Mouse (Mus musculus) heart, embryonic 13.5 days (tissue): ENCODE data around the gene Tbc1d30. TPM values are rescaled to one million over a fixed set of nuclear protein-coding genes. Genes with fewer than 3 reads are reported as not detected.

Experiments
- ATAC-seq: fragments of 200-750 bp; cut with Nextera tagmentation; 2 replicates; pipeline ENCODE4 v1.8.0; 2017; ENCODE audit warnings: moderate TSS enrichment; ENCODE audit not compliant: insufficient number of reproducible peaks, low FRiP score, low TSS enrichment; ENCODE audit errors: extremely low read depth
- H3K27ac ChIP-seq: fragments of 300-500 bp; sonication (generic); replicated peaks from 2 replicates; pipeline ENCODE4 v1.5.1; 2015; ENCODE audit warnings: moderate library complexity, mild to moderate bottlenecking, inconsistent platforms
- H3K27me3 ChIP-seq: fragments of 300-500 bp; sonication (generic); replicated peaks from 2 replicates; pipeline ENCODE4 v1.6.1; 2015; ENCODE audit warnings: mild to moderate bottlenecking, inconsistent platforms
- H3K36me3 ChIP-seq: fragments of 300-500 bp; sonication (generic); 2 replicates; pipeline ENCODE4 v1.6.1; 2015; ENCODE audit warnings: mild to moderate bottlenecking, inconsistent platforms
- H3K4me1 ChIP-seq: fragments of 300-500 bp; sonication (generic); 2 replicates; pipeline ENCODE4 v1.6.1; 2015; ENCODE audit warnings: inconsistent platforms
- H3K4me2 ChIP-seq: fragments of 300-500 bp; sonication (generic); 2 replicates; pipeline ENCODE4 v1.6.1; 2015; ENCODE audit warnings: inconsistent platforms, mild to moderate bottlenecking, moderate library complexity
- H3K4me3 ChIP-seq: fragments of 300-500 bp; sonication (generic); 2 replicates; pipeline ENCODE4 v1.5.1; 2015; ENCODE audit warnings: moderate library complexity, mild to moderate bottlenecking, inconsistent platforms
- H3K9ac ChIP-seq: fragments of 300-500 bp; sonication (generic); 2 replicates; pipeline ENCODE4 v1.6.1; 2015; ENCODE audit warnings: inconsistent platforms, mild to moderate bottlenecking, moderate library complexity
- H3K9me3 ChIP-seq: fragments of 300-500 bp; sonication (generic); 2 replicates; pipeline ENCODE4 v1.6.1; 2016; ENCODE audit warnings: inconsistent platforms
- WGBS: fragments of 180-500 bp; shearing (Covaris S2); methylation state at CpG from one replicate; pipeline ENCODE4 v1.1.7; 2015; ENCODE audit warnings: mixed read lengths; 5-methylcytosine and 5-hydroxymethylcytosine counted together
- polyA plus RNA-seq: library from polyadenylated mRNA; unstranded; fragments of >200 nt; fragmentation: Nextera tagmentation; extraction: Ambion mirVana; gene quantifications from 2 replicates; pipeline ENCODE4 v1.2.1, GENCODE M21; 2015

Tbc1d30 gene
- polyA plus RNA-seq, 1 experiment from 2014 or later = 1.7 TPM

DNA sequence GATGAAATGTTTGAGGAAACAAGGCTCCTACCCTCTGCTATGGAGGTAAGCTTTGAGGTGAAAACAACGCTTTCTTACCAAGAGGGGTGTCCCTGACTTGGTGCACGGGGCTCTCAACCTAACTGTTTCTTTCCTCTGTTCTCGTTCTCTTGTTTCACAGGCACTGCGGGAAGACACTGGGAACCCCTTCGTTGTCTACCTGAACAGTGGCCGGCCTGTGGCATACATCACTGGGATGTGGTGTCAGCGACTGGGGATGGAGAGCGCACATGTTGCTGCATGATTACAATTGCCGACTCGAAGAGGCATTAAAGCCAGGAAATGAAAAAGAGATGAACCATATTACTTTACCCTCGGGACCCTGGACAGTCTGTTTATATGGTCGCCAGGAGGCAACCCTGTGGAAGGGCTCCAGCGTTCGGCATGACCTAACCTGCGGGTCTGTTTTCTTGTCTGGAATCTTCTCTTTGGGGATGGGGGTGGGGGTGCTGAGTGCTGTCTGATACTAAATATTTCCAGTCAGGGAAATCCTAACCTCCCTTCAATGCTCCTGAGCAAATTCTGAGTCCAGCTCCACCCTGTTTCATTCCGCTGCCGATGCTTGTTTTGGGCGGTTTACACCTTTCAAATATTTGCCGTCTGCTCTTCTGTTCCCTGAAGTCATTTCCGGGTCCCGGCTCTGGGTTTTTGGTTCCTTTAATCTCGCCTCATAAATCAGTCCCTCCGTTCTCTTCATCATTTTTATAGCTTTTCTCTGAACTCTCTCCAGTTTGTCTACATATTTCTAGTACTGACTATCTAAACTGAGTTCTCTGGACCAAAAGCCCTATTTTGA is 107.5 kb downstream of the Tbc1d30 start:
- no peak overlapping the region for H3K4me3 ChIP-seq
- no peaks in the 10 kb centered on the region for H3K27me3 ChIP-seq
- H3K36me3 ChIP-seq = no peaks in the 10 kb centered on the region
- H3K9me3 ChIP-seq = no peaks in the 10 kb centered on the region
- H3K27ac ChIP-seq = no peak overlapping the region
- peaks cover 6% of the 10 kb centered on the region for H3K4me1 ChIP-seq
- no peak overlapping the region for H3K9ac ChIP-seq
- ATAC-seq = no peak
- H3K4me2 ChIP-seq = no peak overlapping the region
- WGBS = 77% methylated on average over 23 of the region's 23 CpGs

DNA sequence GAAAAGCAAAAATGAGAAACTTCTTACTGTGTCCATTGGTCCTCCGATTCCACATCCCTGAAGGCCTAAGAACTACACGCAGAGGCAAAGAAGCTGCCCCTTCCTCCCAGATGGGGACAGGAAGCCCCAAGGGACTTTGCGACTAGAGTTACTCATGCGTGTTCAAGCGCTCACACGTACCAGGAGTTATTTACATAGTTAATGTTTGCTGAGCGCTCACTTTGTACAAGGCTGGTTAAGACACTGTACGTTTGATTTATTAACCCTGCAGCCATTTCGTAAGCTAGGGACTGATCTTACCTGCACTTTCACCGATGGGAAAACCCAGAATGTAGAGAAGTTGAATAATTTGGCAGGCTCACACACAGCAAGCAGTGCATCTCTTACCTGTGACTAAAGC is 108.5 kb downstream of the Tbc1d30 start:
- 83% methylated on average over 10 of the region's 10 CpGs for WGBS
- H3K9ac ChIP-seq = no peak overlapping the region
- no peaks in the 10 kb centered on the region for H3K36me3 ChIP-seq
- H3K9me3 ChIP-seq = no peaks in the 10 kb centered on the region
- H3K4me3 ChIP-seq = no peak overlapping the region
- H3K27me3 ChIP-seq = no peaks in the 10 kb centered on the region
- peaks cover 6% of the 10 kb centered on the region for H3K4me1 ChIP-seq
- H3K27ac ChIP-seq = no peak overlapping the region
- no peak for ATAC-seq
- H3K4me2 ChIP-seq = no peak overlapping the region

DNA sequence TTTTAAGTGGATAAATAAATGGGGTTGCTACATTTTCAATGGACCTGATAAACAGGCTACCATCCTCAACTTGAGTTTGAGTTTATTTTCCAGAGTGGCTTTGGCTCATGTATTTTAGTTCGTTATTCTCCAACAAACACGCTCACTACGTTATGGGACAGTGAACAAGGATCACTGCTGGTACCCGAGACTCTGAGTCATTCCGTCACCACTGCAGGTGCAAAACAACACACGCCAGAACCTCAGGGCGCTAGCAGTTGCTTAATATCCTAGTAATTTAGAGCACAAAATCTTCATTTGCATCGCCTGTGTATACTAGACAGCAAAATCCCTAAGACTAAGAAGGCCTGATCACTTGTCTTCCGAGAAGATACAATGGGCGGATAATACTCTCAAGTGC is 112.0 kb downstream of the Tbc1d30 start:
- Histone ChIP-seq H3K4me1 (no peaks in the 10 kb centered on the region), H3K9ac (no peak overlapping the region), H3K27me3 (no peaks in the 10 kb centered on the region), H3K27ac (no peak overlapping the region), H3K4me3 (no peak overlapping the region), H3K4me2 (no peak overlapping the region), H3K9me3 (no peaks in the 10 kb centered on the region), H3K36me3 (no peaks in the 10 kb centered on the region)
- ATAC-seq = no peak
- 85% methylated on average over 10 of the region's 10 CpGs for WGBS

DNA sequence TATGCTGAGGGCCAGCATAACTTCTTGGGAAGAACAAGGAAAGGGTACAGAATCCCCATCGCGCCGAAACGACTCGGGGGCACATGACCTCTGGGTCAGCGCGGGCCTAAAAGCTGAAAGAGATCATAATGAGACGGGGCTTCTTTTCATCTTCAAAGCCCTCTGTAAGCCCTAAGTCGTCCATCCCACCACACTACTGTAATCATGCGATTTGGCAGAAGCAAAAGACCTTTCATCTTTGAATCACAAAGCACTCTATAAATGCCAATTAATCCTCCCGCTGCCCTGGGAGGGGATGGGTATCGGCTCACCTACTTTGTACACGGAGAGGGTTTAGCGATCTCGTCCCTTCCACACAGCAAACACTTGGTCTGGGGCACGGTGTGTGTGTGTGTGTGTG is 112.5 kb downstream of the Tbc1d30 start:
- Histone ChIP-seq H3K4me3 (no peak overlapping the region), H3K4me2 (no peak overlapping the region), H3K36me3 (no peaks in the 10 kb centered on the region), H3K9me3 (no peaks in the 10 kb centered on the region), H3K27me3 (no peaks in the 10 kb centered on the region), H3K4me1 (no peaks in the 10 kb centered on the region), H3K9ac (no peak overlapping the region), H3K27ac (no peak overlapping the region)
- ATAC-seq = no peak
- WGBS = 78% methylated on average over 16 of the region's 16 CpGs

DNA sequence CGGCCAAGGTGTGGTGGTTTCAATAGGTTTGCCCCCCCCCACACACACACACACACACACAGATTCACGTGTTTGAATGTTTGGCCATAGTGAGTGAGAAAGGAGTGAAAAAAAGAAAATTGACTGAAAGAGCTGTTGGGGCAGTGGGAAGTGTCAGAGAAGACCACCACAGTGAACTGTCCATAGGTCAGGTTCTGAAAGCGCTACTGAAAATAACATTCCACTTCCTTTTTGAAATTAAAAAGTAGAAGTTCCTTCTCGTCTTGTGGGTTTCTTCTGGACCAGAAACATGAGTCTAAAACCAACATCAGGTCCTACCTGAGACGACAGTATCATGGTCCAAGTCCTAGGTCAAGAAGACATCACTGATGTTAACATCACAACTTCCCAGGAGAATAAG is 113.7 kb downstream of the Tbc1d30 start:
- WGBS = 69% methylated on average over 5 of the region's 5 CpGs
- no peak overlapping the region for H3K4me3 ChIP-seq
- no peaks in the 10 kb centered on the region for H3K27me3 ChIP-seq
- no peak overlapping the region for H3K4me2 ChIP-seq
- H3K4me1 ChIP-seq = no peaks in the 10 kb centered on the region
- H3K9ac ChIP-seq = no peak overlapping the region
- H3K36me3 ChIP-seq = no peaks in the 10 kb centered on the region
- no peak for ATAC-seq
- H3K27ac ChIP-seq = no peak overlapping the region
- no peaks in the 10 kb centered on the region for H3K9me3 ChIP-seq

DNA sequence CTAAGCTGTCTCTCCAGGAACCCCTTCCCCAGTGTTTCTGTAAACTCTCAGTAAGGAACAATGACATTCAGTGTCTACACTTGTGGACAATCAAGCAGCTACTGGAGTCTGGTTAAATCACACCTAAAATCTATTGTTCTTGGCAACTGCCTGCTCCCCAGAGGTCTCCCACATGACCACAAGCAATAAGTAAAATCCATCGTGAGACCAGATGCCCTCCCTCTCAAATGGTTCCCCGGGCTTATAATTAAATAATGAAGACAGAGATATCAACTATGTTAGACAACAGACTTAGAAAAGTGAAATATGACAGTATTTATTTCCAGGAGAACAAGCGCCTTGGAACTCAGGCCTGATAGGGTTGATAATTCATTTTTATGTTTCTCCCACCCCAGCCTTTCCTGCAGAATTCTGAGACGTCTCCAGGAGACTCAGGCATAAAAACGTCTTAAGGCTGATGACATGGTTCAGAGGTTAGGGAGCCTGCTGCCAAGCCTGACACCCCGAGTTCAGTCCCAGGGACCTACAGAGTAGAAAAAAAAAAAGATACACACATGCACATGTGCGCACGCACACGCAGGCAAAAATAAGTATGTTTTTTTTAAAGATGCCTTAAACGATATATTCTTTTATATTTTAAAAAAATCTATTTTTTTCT is 115.8 kb downstream of the Tbc1d30 start:
- Histone ChIP-seq H3K9ac (no peak overlapping the region), H3K4me2 (no peak overlapping the region), H3K27ac (no peak overlapping the region), H3K36me3 (no peaks in the 10 kb centered on the region), H3K9me3 (peaks cover 8% of the 10 kb centered on the region; the same call in 1 of the 2 replicates), H3K4me1 (no peaks in the 10 kb centered on the region), H3K4me3 (no peak overlapping the region), H3K27me3 (no peaks in the 10 kb centered on the region)
- no peak for ATAC-seq
- 68% methylated on average over 10 of the region's 10 CpGs for WGBS

DNA sequence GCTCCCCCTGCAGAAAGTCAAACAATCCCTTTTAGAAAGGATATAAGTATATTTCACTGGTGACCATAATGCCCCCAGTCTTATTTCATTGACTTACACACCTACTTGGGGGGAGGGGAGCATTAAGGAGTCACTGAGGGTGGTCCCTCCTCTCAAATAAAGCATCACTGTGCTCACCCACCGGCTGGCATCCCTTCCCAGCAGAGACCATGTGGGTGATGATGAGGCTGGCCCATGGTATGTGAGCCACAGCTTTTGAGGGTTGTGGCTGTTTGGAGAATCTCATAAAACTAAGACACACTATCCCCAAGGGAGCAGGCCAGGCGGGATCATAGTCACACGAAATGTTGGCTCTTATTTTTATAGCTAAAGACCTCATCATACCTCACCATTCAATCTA is 116.6 kb downstream of the Tbc1d30 start:
- WGBS = 71% methylated on average over 3 of the region's 3 CpGs
- H3K27ac ChIP-seq = no peak overlapping the region

DNA sequence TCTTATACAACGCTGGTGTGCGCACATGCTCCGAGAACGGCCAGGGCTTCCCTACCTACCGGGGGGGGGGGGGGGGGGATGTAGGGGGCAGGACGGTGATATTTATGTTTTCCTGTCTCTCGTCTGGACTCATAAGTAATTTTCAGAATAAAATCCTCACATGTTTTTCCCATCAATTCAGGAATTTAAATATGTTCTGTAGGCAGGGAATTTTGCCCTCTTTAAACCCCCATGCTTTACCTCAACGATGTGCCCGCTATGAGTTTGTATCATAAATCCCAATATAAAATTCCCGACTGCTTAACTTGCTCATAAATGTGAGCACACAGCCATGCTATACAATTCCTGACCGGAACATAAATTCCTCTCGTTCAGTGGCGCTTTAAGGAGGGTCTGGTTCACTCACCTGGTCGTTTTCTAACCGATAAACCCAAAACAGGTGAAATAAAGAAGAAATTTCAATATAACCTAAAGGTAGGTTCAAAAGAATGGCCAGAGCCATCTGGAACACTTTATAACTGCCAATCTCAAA is 122.6 kb downstream of the Tbc1d30 start:
- no peak overlapping the region for H3K4me2 ChIP-seq

More for the DNA sequence above, 116.6 kb downstream of the Tbc1d30 start:
- Histone ChIP-seq H3K27me3 (no peaks in the 10 kb centered on the region), H3K4me2 (no peak overlapping the region), H3K4me3 (no peak overlapping the region), H3K9ac (no peak overlapping the region), H3K9me3 (peaks cover 8% of the 10 kb centered on the region; the same call in 1 of the 2 replicates), H3K36me3 (no peaks in the 10 kb centered on the region), H3K4me1 (no peaks in the 10 kb centered on the region)
- ATAC-seq = no peak

DNA sequence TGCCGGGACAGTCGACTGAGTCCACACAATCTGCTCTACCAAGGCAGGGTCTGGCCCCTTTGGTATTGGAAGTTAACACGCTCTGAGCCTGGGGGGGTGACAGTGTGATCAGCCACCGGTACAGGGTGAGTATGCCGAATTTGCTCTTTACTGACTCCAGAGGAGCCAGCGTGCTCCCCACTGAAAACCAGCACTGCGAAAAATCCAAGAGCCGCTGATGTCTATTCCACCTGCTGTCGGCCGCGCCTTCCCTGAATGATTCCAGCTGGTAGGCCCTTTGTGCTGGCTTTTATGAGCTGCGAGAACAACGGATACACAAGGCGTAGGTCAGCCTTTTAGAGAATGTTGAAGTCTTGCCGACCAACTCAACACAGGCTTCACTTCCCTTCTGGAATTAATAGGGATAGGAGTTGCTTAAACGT is 123.1 kb downstream of the Tbc1d30 start:
- H3K9me3 ChIP-seq = peaks cover 8% of the 10 kb centered on the region; the same call in 1 of the 2 replicates

More for the DNA sequence above, 122.6 kb downstream of the Tbc1d30 start:
- Histone ChIP-seq H3K4me1 (no peaks in the 10 kb centered on the region), H3K36me3 (no peaks in the 10 kb centered on the region), H3K4me3 (no peak overlapping the region), H3K9me3 (peaks cover 8% of the 10 kb centered on the region; the same call in 1 of the 2 replicates), H3K9ac (no peak overlapping the region), H3K27ac (no peak overlapping the region), H3K27me3 (no peaks in the 10 kb centered on the region)
- WGBS = 81% methylated on average over 15 of the region's 15 CpGs
- ATAC-seq = no peak

DNA sequence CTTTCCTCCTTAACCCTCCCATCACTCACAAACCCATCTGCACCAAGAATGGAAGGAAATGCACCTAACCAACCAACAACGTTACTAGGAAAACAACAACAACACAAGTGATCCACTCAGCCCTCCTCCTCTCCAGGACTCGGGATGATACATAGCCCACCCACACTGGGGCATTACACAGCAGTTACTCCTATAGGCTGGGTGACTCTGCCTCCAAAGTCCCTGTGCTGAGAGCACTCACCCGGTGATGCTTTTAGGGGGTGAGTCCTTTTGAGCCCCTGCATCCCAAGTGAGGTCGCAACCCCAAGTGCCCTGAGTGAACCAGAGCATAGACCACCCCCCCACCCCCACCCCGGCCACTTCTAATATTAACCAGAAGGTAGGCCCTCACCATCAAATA is 123.7 kb downstream of the Tbc1d30 start:
- ATAC-seq = no peak

More for the DNA sequence above, 123.1 kb downstream of the Tbc1d30 start:
- H3K27me3 ChIP-seq = no peaks in the 10 kb centered on the region
- no peaks in the 10 kb centered on the region for H3K36me3 ChIP-seq
- no peak overlapping the region for H3K9ac ChIP-seq
- no peak overlapping the region for H3K4me3 ChIP-seq
- WGBS = 78% methylated on average over 16 of the region's 16 CpGs
- H3K4me1 ChIP-seq = no peaks in the 10 kb centered on the region
- no peak for ATAC-seq
- H3K27ac ChIP-seq = no peak overlapping the region
- H3K4me2 ChIP-seq = no peak overlapping the region

DNA sequence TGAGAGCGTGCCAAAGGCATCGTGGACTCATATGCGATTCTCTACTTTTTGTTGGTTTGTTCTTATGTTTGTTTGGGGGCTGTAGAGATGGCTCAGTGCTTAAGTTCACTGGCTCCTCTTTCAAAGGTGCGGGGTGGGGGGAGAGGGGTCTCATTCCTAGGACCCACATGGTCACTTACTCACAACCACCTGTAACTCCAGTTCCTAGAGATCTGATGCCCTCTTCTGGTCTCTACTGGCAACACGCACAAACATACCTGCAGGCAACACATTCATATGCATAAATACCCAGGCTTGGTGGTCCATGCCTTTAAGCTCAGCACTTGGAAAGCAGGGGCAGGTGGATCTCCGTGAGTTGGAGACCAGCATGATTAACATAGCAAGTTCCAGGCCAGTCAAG is 125.4 kb downstream of the Tbc1d30 start:
- no peak overlapping the region for H3K4me2 ChIP-seq
- H3K27me3 ChIP-seq = no peaks in the 10 kb centered on the region
- H3K4me3 ChIP-seq = no peak overlapping the region
- no peak overlapping the region for H3K9ac ChIP-seq
- no peaks in the 10 kb centered on the region for H3K4me1 ChIP-seq
- no peak overlapping the region for H3K27ac ChIP-seq
- H3K9me3 ChIP-seq = peaks cover 1% of the 10 kb centered on the region
- no peak for ATAC-seq
- WGBS = 67% methylated on average over 6 of the region's 6 CpGs
- H3K36me3 ChIP-seq = no peaks in the 10 kb centered on the region

More for the DNA sequence above, 123.7 kb downstream of the Tbc1d30 start:
- Histone ChIP-seq H3K4me2 (no peak overlapping the region), H3K4me3 (no peak overlapping the region), H3K4me1 (no peaks in the 10 kb centered on the region), H3K36me3 (no peaks in the 10 kb centered on the region), H3K27ac (no peak overlapping the region), H3K9ac (no peak overlapping the region), H3K27me3 (no peaks in the 10 kb centered on the region), H3K9me3 (peaks cover 8% of the 10 kb centered on the region; the same call in 1 of the 2 replicates)
- 74% methylated on average over 5 of the region's 5 CpGs for WGBS
